Mouse (Mus musculus) layer of hippocampus, postnatal 36 days (tissue): Measurements from ENCODE around the gene Zfp574. TPM values are rescaled to one million over a fixed set of nuclear protein-coding genes. Genes with fewer than 3 reads are reported as not detected.
"Not testable (repeated sequence)": the region's sequence is repeated elsewhere in the genome, so short reads cannot be mapped to it uniquely, and the experiment has no call there.

Experiments
- DNase-seq, 2 experiments: peaks; one replicate each; pipeline ENCODE4 v3.0.0; 2022
- total RNA-seq, 2 experiments: library from RNA; stranded (reverse); gene quantifications; 2 replicates each; pipeline ENCODE4 v1.2.3; 2021

Gene Zfp574
- total RNA-seq, result 10 to 100 TPM; 28.4 to 30.0 TPM

- DNase-seq, result no peak
Measured at GRCm38 (mm10) chr7:25071979-25072715, at the start of gene Zfp574, which contains the start of gene Grik5. TSS of gene Zfp574 (plus strand) at chr7:25072567. TSS of gene Grik5 (minus strand) at chr7:25072346.

- no peak for DNase-seq
Measured at GRCm38 (mm10) chr7:25025855-25026439, 46.4 kb upstream of the Zfp574 start.

GRCm38 (mm10) chr7:25026452-25026851, 45.9 kb upstream of the Zfp574 start:
- DNase-seq, result no peak

- DNase-seq, result peak; percentile 67 to 81
Measured at GRCm38 (mm10) chr7:25030032-25030753, 42.2 kb upstream of the Zfp574 start.

- DNase-seq, result no peak
Measured at GRCm38 (mm10) chr7:25031528-25031927, 40.8 kb upstream of the Zfp574 start.

- peak; percentile 37 to 39 for DNase-seq
Measured at GRCm38 (mm10) chr7:25034796-25035195, 37.6 kb upstream of the Zfp574 start.

GRCm38 (mm10) chr7:25035916-25036315, 36.5 kb upstream of the Zfp574 start:
- peak; percentile 75 to 77 for DNase-seq

- DNase-seq, result no peak
Measured at GRCm38 (mm10) chr7:25041921-25042320, 30.4 kb upstream of the Zfp574 start.

GRCm38 (mm10) chr7:25044599-25044998, 27.8 kb upstream of the Zfp574 start:
- DNase-seq, result not testable (repeated sequence)

GRCm38 (mm10) chr7:25047363-25047762, 25.0 kb upstream of the Zfp574 start:
- peak; percentile 59 to 63 for DNase-seq

GRCm38 (mm10) chr7:25049295-25049930, 23.0 kb upstream of the Zfp574 start:
- DNase-seq, result no peak

- DNase-seq, result no peak
Measured at GRCm38 (mm10) chr7:25052587-25052986, 19.8 kb upstream of the Zfp574 start.

GRCm38 (mm10) chr7:25056951-25057350, 15.4 kb upstream of the Zfp574 start:
- DNase-seq, result no peak

GRCm38 (mm10) chr7:25057888-25058287, 14.5 kb upstream of the Zfp574 start:
- no peak for DNase-seq

GRCm38 (mm10) chr7:25058394-25058793, 14.0 kb upstream of the Zfp574 start:
- DNase-seq, result no peak

GRCm38 (mm10) chr7:25058836-25059235, 13.5 kb upstream of the Zfp574 start:
- DNase-seq, result no peak

GRCm38 (mm10) chr7:25063346-25063745, 9.0 kb upstream of the Zfp574 start:
- DNase-seq, result no peak

GRCm38 (mm10) chr7:25063900-25064299, 8.5 kb upstream of the Zfp574 start:
- DNase-seq, result no peak

GRCm38 (mm10) chr7:25067338-25067737, 5.0 kb upstream of the Zfp574 start:
- DNase-seq, result no peak

GRCm38 (mm10) chr7:25067909-25068656, 4.3 kb upstream of the Zfp574 start:
- DNase-seq, result no peak

- peak; percentile 62 to 64 for DNase-seq
Measured at GRCm38 (mm10) chr7:25068724-25069123, 3.6 kb upstream of the Zfp574 start.
